Mouse (Mus musculus) gastrocnemius, adult 18-20 months (tissue): ENCODE results near the gene Obp2a. TPM values are rescaled to one million over a fixed set of nuclear protein-coding genes. Genes with fewer than 3 reads are reported as not detected.
"Not testable (repeated sequence)": the region's sequence is repeated elsewhere in the genome, so short reads cannot be mapped to it uniquely, and the experiment has no call there.

Source experiments
- DNase-seq: peaks from one replicate; pipeline ENCODE4 v3.0.0; 2021; ENCODE audit warnings: low spot score
- long read RNA-seq, 2 experiments: library from polyadenylated mRNA; stranded (forward); transcript quantifications; one replicate each; pipeline ENCODE4 v2.0.0; 2021
- total RNA-seq, 2 experiments: library from RNA; stranded (reverse); gene quantifications; 2 replicates each; pipeline ENCODE4 v1.2.3; 2021

The Obp2a gene
- total RNA-seq = not detected
- long read RNA-seq, experiment 1 = 0 reads
- long read RNA-seq, experiment 2 = 0 reads

GRCm38 (mm10) chr2:25699743-25700142 lies at the start of gene Obp2a:
TSS of gene Obp2a (plus strand) at chr2:25700043.
- DNase-seq = not testable (repeated sequence)

GRCm38 (mm10) chr2:25652902-25653301 lies 46.9 kb upstream of the Obp2a start, which contains the start of gene Lcn8:
TSS of gene Lcn8 (plus strand) at chr2:25653120.
- DNase-seq = no peak

- DNase-seq = no peak
These were observed 45.3 kb upstream of the Obp2a start for GRCm38 (mm10) chr2:25654502-25654901.

GRCm38 (mm10) chr2:25656691-25657090 lies 43.2 kb upstream of the Obp2a start:
- peak; percentile 49 for DNase-seq

- DNase-seq = no peak
These were observed 42.6 kb upstream of the Obp2a start for GRCm38 (mm10) chr2:25657246-25657645.

- DNase-seq = no peak
These were observed 42.2 kb upstream of the Obp2a start, which contains the start of gene Lcn5 for GRCm38 (mm10) chr2:25657652-25658051. TSS of gene Lcn5 (plus strand) at chr2:25657952.

GRCm38 (mm10) chr2:25660279-25660678 lies 39.6 kb upstream of the Obp2a start:
- DNase-seq = peak; percentile 12

GRCm38 (mm10) chr2:25661245-25661970 lies 38.4 kb upstream of the Obp2a start:
- no peak for DNase-seq

GRCm38 (mm10) chr2:25663511-25663910 lies 36.3 kb upstream of the Obp2a start:
- DNase-seq = peak; percentile 43

- DNase-seq = no peak
These were observed 35.7 kb upstream of the Obp2a start for GRCm38 (mm10) chr2:25664125-25664524.

- DNase-seq = no peak
These were observed 33.3 kb upstream of the Obp2a start for GRCm38 (mm10) chr2:25666516-25666915.

GRCm38 (mm10) chr2:25676486-25676885 lies 23.4 kb upstream of the Obp2a start, which contains the start of gene Lcn6:
TSS of gene Lcn6 (plus strand) at chr2:25676786.
- DNase-seq = no peak

GRCm38 (mm10) chr2:25679559-25679958 lies 20.3 kb upstream of the Obp2a start:
- no peak for DNase-seq

GRCm38 (mm10) chr2:25682426-25682825 lies 17.4 kb upstream of the Obp2a start, which contains the start of gene Lcn10:
TSS of gene Lcn10 (plus strand) at chr2:25682726.
- no peak for DNase-seq

- DNase-seq = no peak
These were observed 12.9 kb upstream of the Obp2a start for GRCm38 (mm10) chr2:25686941-25687340.

GRCm38 (mm10) chr2:25694605-25695004 lies 5.2 kb upstream of the Obp2a start:
- peak; percentile 61 for DNase-seq

- no peak for DNase-seq
These were observed 2.9 kb upstream of the Obp2a start for GRCm38 (mm10) chr2:25696951-25697350.

- DNase-seq = no peak
These were observed 1.1 kb upstream of the Obp2a start for GRCm38 (mm10) chr2:25698696-25699095.

- DNase-seq = no peak
These were observed 1.2 kb downstream of the Obp2a start for GRCm38 (mm10) chr2:25701001-25701400.

- DNase-seq = no peak
These were observed 3.9 kb downstream of the Obp2a start for GRCm38 (mm10) chr2:25703706-25704105.

GRCm38 (mm10) chr2:25706643-25707481 lies 7.0 kb downstream of the Obp2a start, which contains the start of gene Bmyc:
TSS of gene Bmyc (plus strand) at chr2:25706739.
- peak; percentile 69 for DNase-seq

GRCm38 (mm10) chr2:25708121-25708520 lies 8.3 kb downstream of the Obp2a start:
- peak; percentile 55 for DNase-seq
